Mouse (Mus musculus) T-cell, adult 2 months (primary cell): ENCODE results near the gene Fubp1.
A peak's percentile ranks its signal among the peaks of the same experiment; 100 is the strongest.

Source experiments
- DNase-seq: peaks from one replicate; pipeline ENCODE4 v3.0.0; 2022; ENCODE audit warnings: low spot score

Gene Fubp1

DNA sequence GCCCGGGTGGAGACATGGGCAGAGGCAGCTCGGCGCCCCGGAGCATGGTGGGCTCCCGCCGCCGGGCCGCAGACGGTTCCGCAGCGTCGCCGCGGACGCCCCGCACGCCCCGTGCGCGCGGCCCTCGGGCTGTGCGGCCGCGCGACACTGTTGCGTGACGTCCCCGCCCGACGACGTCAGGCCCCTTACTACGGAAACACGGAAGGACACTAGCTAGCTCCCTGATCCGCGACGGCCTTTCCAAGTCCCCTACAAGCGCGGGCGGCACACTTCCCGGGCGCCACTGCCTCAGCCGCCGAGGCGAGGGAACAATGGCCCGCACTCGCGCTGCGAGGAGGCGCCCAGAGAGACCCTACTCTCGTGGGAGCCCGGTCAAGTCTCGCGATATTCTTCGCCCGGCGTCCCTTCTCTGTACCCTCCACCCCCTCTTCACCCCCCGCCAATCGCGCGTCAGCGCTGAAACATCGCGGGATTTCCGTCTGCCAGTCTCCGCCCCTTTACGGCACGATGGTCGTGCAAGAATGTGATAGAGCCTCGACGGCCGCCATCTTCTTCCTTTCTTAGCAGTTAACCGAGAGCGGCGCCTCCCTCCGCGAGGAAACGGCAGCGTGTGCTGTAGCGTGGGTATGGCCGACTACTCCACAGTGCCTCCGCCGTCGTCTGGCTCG, at the start of gene Fubp1, which contains the start of gene Dnajb4:
Gene Fubp1, plus strand, starts transcription at position 456 of the 668 bp plus-strand sequence.
Gene Dnajb4, minus strand, starts transcription at position 336 of the 668 bp plus-strand sequence.
- DNase-seq, result peak; percentile 100

DNA sequence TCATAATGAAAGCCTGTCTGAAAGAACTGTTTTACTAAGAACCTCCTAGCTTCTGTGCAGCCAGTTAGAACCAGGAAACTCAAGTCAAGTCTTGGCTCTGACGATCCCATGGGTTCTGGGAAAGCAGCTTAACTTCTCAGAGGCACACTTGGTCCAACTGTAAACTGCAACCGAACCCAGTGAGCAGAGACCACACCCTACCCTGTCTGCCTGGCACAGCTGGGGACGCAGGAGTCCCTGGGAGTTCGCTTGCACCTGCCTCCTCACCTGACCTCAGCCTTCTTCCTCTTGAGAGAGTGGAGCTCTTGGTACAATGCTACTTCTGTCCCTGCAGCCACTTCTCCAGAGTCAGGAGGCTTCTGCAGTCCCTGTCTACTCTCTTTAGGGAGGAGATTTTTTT, 49.6 kb upstream of the Fubp1 start:
- no peak for DNase-seq

DNA sequence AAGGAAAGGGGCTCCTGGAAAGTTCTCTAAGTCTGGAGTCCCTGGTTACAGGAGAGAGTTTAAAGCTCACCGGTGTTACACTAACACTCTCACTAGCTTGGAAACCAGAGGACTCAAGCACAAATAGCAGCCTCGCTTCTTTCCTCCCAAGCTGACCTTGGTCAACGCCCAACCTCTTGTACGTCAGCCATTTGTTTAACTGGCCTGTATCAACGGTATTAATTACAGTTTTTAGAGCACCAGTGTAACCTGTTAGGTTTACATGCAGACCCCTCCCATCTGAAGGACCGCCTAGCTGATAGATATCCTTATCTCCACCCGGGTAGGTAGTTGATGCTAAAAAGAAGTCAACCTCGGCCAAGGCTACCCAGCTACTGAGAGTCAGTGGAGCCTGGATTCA, 46.9 kb upstream of the Fubp1 start:
- no peak for DNase-seq

DNA sequence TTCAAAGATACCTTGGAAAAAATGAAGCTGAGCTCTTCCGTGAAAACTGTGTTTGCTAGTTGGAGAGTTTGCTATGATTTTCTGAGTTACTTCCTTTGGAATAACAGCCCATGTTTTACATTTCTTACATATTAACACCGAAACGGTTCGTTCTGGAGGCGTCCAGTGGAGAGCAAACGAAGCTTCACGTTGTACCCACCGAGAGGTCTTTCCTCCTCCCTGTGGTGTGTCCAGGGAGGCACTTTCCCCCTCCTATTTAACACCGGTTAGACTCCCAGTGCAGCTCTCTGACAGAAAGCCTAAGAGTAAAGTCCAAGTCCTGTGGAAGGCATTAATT, 45.2 kb upstream of the Fubp1 start:
- no peak for DNase-seq

DNA sequence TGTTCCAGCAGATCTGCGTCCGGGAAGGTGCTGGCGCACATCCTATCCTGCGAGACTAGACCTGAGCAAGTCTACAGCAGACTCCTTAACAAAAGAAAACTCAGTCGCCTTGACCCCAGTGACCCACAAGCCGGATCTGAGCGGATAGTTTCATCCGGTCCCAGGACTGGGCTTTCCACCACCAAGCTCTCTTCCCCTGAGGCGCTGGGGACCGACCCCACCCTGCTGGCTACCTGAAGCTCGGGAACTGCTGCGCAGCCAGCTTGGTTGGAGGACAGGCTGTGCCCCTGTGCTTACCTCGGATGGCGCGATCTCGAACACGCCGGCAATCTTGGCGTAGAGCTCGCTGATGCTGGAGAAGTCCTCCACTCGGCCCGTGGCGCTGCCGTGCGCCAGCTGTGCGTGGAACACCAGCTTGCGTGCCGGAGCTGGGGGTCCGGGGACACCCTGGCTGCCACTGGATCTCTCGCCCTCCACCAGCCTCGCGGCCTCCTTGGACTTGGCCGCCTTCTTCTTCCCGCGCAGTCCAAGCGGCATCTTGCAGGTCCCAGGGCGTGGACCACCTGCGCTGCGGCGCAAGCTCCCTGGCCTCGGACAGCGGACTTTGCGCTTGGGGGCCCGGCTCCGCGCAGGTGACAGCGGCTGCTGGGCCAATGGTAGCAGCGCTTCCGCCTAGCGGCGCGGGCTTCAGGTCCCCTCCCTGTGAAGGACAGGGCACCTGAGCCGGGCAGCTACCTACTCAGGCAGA, 44.7 kb upstream of the Fubp1 start:
- peak; percentile 19 for DNase-seq

DNA sequence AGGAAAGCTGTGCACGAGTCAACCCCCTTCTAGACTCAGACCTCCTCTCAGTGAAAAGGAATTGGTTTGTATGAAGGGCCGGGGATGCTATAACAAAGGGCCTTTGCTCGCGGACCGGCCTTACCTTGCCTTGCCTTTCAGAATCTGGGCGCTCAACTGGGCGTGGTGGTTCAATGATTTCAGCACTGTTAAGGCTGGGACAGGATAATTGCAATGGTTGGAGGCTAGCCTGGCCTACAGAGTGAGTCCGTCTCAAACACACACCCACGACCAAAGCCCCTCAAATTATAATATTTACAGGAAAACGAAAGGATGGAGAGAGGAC, 44.2 kb upstream of the Fubp1 start, which contains the start of gene Gipc2:
Gene Gipc2, minus strand, starts transcription at position 132 of the 325 bp plus-strand sequence.
- DNase-seq, result no peak

DNA sequence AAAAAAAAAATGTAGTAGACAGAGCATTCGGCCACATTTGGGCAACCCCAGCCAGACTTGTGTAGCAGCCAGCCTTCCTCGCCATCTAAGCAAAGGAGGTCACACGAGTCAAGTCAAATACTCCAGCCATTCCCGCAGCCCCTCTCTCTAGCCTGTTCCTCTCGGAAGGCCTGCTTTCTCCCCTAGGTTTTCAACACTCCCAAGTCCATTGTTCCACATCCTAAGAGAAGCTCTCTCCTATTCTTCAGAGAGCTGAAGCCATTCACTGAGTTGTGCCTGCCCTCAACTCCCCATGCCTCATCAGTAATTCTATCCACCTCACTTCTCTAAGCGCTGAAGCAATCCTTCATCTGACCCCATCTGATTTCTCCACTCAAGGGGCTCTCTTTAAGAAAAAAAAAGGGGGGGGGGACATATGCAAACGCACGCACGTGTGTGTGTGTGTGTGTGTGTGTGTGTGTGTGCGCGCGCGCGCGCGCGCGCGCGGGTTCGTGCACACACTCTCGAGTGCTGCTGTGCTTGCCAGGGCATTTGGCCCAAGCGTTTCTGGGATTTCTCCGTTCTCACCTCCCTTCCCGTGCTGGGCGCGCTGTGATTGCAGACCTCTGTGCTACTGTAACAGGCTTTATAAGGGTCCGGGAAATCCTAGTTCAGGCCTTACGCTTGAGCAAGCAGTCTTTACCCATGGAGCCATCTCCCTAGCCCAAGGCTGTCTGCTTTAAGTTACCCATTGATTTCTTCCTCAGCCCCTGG, 43.3 kb upstream of the Fubp1 start:
- DNase-seq, result no peak

DNA sequence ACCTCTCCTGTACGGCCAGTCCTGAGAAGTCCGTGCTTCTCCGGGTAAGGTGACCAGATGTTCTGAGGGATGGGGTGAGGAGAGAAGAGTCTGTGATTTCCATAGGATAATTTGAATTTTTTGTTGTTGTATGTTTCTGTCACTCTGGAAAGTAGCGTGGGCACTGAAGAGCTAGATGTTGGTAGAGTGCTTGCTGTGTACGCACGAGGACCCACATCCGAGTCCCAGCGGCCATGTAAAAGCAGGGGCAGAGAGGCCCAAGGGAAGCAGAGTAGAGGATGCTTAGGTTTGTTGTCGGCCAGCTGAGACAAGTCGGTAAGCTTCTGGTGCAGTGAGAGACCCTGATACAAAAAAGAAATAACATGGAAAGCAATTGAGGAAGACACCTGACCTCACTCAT, 42.2 kb upstream of the Fubp1 start:
- DNase-seq, result no peak

DNA sequence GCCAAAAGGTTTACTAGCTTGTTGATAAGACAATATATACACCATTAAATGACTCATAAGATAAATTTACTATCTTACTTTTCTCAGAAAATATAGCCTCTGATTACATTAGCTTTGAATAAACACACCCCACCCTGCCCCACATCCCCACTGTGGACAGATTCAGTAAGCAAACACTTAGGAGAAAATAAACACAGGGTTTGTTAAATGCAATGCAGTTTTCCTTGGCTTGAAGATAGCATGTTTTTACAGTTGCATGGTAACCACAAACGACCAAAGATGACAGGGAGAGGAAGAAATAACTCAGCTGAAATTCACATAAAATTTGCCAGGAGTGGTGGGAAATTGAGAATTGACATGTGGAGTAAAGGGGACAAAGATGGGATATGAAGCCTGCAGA, 39.8 kb upstream of the Fubp1 start:
- DNase-seq, result no peak

DNA sequence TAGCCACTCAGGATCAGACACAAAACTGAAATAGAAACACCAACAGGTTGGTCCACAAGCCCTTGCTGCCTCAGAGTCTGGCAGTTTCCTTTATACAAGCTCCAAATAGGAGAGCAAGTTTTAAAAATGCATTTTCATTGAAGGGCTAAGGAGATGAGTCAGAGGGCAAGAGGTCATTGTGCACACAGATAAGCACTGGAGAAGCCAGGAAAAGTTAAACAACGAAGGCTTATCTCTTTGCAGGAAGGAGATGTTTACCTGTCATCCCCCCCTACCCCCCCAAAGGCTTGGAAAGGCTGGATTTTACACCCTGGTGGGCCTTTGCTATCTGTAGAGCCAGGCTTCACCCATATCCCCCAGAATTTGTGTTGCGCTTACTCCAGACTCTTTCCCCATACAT, 39.0 kb upstream of the Fubp1 start:
- no peak for DNase-seq

DNA sequence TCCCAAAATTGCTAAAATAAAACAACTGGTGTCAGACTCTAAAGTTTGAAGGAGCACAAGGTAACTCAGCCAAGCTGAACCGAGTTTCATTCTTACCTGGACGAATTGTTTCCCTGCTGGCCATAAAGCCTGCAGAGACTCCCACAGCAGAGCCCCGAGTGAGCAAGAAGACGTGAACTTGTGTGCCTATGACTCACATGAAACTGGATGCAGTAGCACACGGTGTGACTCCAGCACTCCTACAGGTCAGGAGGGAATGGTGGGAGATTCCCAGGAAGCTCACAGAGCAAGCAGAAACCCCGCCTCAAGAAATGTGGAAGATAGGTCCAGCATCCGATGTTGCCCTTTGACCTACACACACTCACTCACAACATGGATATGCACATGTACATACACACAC, 38.4 kb upstream of the Fubp1 start:
- DNase-seq, result no peak

DNA sequence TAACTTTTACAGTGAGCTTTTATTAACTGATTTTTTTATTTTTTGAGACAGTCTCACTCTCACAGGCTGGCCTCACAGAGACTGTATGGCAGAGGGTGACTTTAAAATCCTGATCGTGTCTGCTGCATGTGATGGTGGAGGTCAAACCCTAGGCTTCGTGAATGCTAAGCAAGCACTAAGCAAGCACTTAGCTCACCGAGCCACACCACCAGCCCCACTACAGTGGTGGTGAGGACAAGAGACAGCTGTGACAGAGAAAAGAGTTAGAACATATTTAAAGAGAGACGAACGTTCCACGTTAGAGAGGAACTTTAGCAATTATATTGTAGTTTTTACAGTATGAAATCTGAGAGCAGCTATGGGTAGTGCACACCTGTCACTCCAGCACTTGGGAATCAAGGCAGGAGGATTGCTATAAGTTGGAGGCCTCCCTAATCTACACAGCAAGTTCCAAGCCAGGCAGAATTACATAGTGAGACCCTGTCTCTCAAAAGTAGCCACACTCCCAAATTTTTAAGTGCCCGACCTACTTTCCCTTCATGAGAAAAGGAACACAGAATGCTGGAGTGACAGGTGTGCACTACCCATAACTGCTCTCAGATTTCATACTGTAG, 37.8 kb upstream of the Fubp1 start:
- no peak for DNase-seq

DNA sequence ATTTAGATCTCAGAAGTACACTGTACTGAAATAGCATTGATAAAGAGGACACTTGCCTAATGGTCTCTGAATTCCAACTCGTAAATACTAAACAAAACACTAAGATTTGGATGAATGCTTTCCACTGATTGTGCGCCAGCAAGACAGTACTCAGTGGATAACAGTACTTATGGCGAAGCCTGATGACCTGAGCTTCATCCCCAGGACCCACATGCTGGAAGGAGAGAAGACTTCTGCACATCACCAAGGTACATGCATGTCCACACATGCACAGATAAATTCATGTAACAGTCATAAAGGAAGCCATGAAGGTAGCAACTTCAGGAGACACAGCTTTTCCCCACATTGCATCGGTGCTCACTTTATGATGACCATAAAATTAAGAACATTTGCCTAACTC, 31.4 kb upstream of the Fubp1 start:
- DNase-seq, result no peak

DNA sequence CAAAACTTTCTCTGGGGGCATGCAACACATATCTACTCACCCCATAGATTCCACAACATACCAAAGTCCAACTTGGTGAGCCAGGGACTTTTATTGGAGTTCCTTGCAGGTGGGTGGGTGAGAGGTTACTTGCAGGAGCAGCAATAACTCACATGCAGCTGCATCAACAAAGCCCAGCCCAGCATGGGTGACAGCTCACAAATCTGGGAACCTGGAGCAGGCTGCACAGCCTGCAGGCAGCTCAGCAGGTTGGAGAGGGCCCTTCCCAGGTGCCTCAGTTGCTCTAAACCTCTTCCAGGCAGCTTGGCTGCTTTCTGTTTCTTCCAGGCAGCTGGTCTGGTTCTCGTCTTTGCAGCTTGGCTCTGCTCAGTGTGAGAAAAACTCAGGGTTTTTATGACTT, 30.9 kb upstream of the Fubp1 start:
- no peak for DNase-seq

DNA sequence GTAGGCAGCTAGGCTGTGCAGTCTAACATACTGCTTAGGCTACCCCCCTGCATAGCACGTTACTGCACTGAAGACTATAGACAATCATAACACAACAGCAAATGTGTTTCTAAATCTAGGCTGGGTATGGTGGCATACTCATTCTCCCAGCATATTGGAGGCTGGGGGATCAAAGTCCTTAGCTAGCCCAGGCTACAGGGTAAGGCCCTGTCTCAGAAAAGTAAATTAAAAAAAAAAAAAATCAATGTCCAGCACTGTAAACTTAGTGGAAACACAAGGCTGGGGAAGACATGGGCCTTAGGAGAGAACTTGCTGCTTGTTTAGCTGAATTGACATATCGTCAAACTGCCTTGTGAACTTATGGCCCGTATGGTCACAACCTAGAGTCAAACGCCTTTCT, 29.6 kb upstream of the Fubp1 start:
- DNase-seq, result no peak

DNA sequence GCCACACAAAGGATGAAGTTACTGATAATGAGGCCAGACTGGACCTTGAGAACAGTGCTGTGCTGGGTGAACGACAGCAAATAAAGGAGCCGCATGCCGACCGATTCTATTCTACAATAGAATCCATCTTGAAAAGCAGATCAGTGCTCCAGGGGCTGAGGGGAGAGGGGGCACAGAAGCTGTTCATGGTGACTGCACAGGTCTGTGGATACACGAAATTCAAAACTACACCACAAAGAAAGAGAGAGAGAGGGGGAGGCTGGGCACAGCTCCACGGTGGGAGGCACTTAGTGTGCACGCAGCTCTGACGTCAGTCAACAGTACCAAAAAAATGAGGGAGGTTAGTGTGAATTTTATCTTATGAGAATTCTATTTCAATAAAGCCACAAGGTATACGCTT, 26.7 kb upstream of the Fubp1 start:
- DNase-seq, result no peak

DNA sequence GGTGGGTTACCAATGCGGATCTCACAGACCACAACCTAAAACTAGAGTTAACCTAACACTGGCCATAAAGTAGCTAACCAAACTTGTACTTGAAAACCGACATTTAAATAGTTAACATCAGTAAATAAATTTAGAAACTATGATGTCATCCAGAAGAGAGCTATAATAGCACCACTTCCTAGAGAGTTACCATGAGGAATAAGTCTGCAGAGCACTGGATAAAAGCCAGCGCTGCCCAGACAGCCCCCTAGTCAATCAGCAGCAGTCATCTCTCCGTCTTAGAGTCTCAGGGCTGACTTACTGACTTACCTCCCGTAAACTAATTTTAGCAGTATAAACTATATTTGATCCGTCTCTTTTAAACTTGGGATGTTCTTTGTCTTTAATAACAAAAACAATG, 24.1 kb upstream of the Fubp1 start:
- DNase-seq, result no peak

DNA sequence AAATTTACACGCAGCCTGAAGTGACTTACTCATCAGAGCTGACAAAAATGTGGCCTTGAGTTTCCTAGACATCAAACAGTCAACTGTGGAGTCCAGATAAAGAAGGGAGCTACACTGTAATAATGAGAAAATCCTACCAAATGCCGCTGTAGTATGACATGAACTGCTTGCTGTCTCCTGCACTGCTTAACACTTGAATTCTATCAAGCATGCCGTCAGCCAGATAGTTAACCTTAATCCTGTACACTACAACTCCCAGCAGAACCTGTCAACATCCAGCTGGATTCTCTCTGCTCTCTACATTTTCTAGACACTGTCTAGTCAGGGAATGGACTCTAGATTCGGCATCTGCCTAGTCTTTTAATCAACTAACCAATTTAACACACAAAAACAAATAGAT, 20.9 kb upstream of the Fubp1 start:
- DNase-seq, result no peak

DNA sequence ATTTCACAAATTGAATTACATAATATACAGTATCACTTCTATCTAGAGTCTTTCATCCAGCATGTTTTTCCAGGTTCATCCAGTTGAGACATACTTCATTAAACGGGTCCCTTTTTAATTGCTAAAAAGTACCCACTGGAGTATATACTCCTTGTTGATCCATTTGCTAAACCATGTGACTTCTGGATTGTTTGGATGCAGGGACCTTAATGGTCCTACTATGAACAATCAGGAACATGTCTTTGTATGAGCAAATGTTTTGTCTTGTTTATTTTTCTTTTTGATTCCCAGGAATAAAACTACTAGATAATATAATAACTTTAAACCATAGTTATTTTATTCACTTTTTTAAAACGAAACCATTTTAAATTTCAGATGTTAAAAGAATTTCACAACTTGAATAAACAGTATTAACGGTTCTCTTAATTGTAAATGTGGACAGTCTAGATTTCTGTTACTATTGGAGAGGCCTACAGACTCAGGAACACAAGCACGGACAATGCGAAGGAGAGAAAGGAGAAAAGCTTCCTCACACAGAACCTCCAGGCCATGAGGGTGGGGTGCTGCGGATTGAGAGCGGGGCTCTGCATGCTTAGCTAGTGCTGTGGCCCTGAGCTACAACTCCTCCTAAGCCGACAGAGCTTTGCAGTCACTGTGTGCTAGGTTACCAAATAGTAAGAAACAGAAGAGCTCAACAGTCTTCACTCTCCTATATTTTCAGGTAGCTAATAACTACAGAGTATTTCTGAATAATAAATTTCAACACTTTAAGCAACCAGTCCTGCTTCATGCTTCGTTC, 19.3 kb upstream of the Fubp1 start:
- DNase-seq, result no peak

DNA sequence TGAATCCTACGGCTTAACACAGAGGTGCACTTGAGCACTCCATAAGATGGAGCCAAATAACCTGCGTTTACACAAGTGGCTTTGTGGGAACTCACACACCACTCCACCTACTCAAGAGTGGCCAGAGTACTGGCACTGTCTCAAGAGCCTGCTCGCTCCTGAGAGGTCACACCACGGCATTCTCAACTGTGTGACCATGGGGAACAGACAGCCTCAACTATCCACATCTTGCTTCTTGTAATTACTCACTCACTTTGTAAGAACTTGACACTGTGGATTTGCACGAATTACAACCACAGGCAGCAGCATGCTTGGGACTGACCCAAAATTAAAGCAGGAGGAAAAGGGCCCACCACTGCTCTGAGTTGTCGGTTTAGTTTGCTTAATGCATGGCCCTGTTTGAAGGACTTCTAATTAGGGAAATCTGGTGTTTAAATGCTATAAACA, 18.4 kb upstream of the Fubp1 start:
- peak; percentile 10 for DNase-seq

DNA sequence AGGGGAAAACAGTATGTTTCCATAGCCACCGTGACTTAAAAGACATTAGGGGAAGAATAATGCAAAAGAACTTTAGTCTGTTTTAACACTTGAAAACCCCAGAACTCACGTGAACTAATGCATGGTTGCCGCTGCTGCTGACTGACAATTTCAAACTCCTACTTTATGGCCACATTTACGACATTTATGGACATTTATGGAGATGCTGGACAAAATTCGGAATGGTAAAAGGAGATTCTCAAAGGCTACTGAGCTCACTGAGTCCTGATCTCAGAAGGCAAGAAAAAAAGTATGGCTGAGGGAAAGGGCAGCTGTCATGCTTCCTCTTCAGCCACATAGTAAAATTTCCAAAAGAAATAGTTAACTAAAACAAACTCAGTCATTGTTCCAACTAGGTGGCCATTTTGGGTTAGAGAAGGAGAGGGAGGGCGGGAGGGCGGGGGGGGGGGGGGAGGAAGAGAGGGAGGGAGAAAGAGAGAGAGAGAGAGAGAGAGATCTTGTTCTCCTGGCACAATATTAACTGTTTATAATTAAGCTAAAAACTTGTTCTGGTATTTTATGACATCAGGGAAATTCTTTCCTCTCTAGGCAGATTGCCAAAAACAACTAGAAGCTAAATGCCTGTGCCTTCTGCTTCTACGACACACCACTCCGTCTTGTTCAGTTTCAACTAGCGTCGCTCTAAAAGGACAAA, 17.8 kb upstream of the Fubp1 start:
- DNase-seq, result peak; percentile 5
